Mouse (Mus musculus) frontal cortex, adult 2 months (tissue): ENCODE data around the gene Mpz. TPM values are rescaled to one million over a fixed set of nuclear protein-coding genes. Genes with fewer than 3 reads are reported as not detected.

Source experiments
- polyA plus RNA-seq: library from polyadenylated mRNA; depleted of rRNA; stranded (reverse); fragments of >200 nt; gene quantifications from 2 replicates; pipeline ENCODE4 v1.2.3, GENCODE M21; 2012; rRNA removed

Mpz gene
- polyA plus RNA-seq, 1 experiment, result 1.4 TPM

Other genes with a start within 250 kb of the Mpz start
- gene Fcrlb, start 237.8 kb upstream of the Mpz start, polyA plus RNA-seq, result 0.58 and 0.97 TPM in 2 replicates
- gene Fcrla, start 223.1 kb upstream of the Mpz start, polyA plus RNA-seq, result not detected in 2 replicates
- 7.0 and 8.1 TPM in 2 replicates for gene Fcgr2b, start 174.2 kb upstream of the Mpz start, polyA plus RNA-seq
- 0.23 and 0.64 TPM in 2 replicates for gene Fcgr4, start 131.8 kb upstream of the Mpz start, polyA plus RNA-seq
- gene Fcgr3, start 85.8 kb upstream of the Mpz start, polyA plus RNA-seq, result 14.6 and 21.5 TPM in 2 replicates
- 1.4 and 3.8 TPM in 2 replicates for gene Cfap126, start 36.8 kb upstream of the Mpz start, polyA plus RNA-seq
- 206 and 256 TPM in 2 replicates for gene Sdhc, start 108 bp upstream of the Mpz start, polyA plus RNA-seq
- gene Pcp4l1, start 45.6 kb downstream of the Mpz start, polyA plus RNA-seq, result 514 and 520 TPM in 2 replicates
- gene Nr1i3, start 63.3 kb downstream of the Mpz start, polyA plus RNA-seq, result 0.10 and 0.17 TPM in 2 replicates
- 75.9 and 77.3 TPM in 2 replicates for gene Tomm40l, start 71.8 kb downstream of the Mpz start, polyA plus RNA-seq
- 3.9 and 5.2 TPM in 2 replicates for gene Apoa2, start 74.3 kb downstream of the Mpz start, polyA plus RNA-seq
- 37.1 and 40.6 TPM in 2 replicates for gene Fcer1g, start 83.7 kb downstream of the Mpz start, polyA plus RNA-seq
- gene Adamts4, start 99.7 kb downstream of the Mpz start, polyA plus RNA-seq, result 10.2 and 10.9 TPM in 2 replicates
- gene Ndufs2, start 100.7 kb downstream of the Mpz start, polyA plus RNA-seq, result 212 and 225 TPM in 2 replicates
- 65.2 and 73.7 TPM in 2 replicates for gene B4galt3, start 119.6 kb downstream of the Mpz start, polyA plus RNA-seq
- gene Ppox, start 130.5 kb downstream of the Mpz start, polyA plus RNA-seq, result 69.4 and 83.5 TPM in 2 replicates
- 73.0 and 83.2 TPM in 2 replicates for gene Usp21, start 137.3 kb downstream of the Mpz start, polyA plus RNA-seq
- gene Ufc1, start 144.3 kb downstream of the Mpz start, polyA plus RNA-seq, result 90.5 and 94.3 TPM in 2 replicates
- gene Dedd, start 178.4 kb downstream of the Mpz start, polyA plus RNA-seq, result 54.6 and 58.1 TPM in 2 replicates
- gene Nit1, start 194.9 kb downstream of the Mpz start, polyA plus RNA-seq, result 68.2 and 71.3 TPM in 2 replicates
- 137 and 151 TPM in 2 replicates for gene Pfdn2, start 195.0 kb downstream of the Mpz start, polyA plus RNA-seq
- 7.9 and 9.0 TPM in 2 replicates for gene Klhdc9, start 210.1 kb downstream of the Mpz start, polyA plus RNA-seq
- 2.6 and 3.1 TPM in 2 replicates for gene Nectin4, start 219.4 kb downstream of the Mpz start, polyA plus RNA-seq
- 1.4 and 1.8 TPM in 2 replicates for gene Arhgap30, start 238.2 kb downstream of the Mpz start, polyA plus RNA-seq